Mouse (Mus musculus) lung, postnatal 0 days (tissue): ENCODE data around the gene Dct.

ENCODE experiments used
- CTCF ChIP-seq: IDR thresholded peaks from 2 replicates; pipeline ENCODE4 v1.5.1; 2016; ENCODE audit warnings: antibody characterized with exemption, mild to moderate bottlenecking
- EP300 ChIP-seq: IDR thresholded peaks from 2 replicates; pipeline ENCODE4 v1.6.1; 2016; ENCODE audit warnings: antibody characterized with exemption, mild to moderate bottlenecking, control low read depth

- TF ChIP-seq EP300 = no peak
- TF ChIP-seq CTCF = no peak
Observed at GRCm38 (mm10) chr14:118098265-118098664, 46.2 kb upstream of the Dct start.
